7 mouse cellular contexts compared by ENCODE assay signal in genomic region chr13:8870160-8870509, GRCm38 (mm10). TPM values are rescaled to one million over a fixed set of nuclear protein-coding genes. Genes with fewer than 3 reads are reported as not detected.
DNase-seq lines count a peak whose midpoint lies in the region; ATAC-seq and TF ChIP-seq lines count a peak whose summit lies in the region.

No protein-coding gene starts in this region.

- WGBS in thymus, adult 2 months = 1% methylated on average over 9 of the region's 9 CpGs
- WGBS in embryonic facial prominence, embryonic 13.5 days = 5% methylated on average over 9 of the region's 9 CpGs
- WGBS in limb, embryonic 10.5 days = 6% methylated on average over 9 of the region's 9 CpGs
- WGBS in neural tube, embryonic 15.5 days = 5% methylated on average over 9 of the region's 9 CpGs

- ATAC-seq in embryonic facial prominence, embryonic 13.5 days (ENCODE audit: insufficient number of reproducible peaks, insufficient read depth, low FRiP score, low TSS enrichment, low read depth) = no peak
- no peak for ATAC-seq in neural tube, embryonic 15.5 days (ENCODE audit: low FRiP score)

- H3K4me3 ChIP-seq in thymus, adult 2 months (ENCODE audit: control insufficient read depth, insufficient read depth, low read length) = peak overlapping the region; percentile 87
- peak overlapping the region; percentile 83 for H3K4me3 ChIP-seq in embryonic facial prominence, embryonic 13.5 days
- H3K4me3 ChIP-seq in limb, embryonic 10.5 days = peak overlapping the region; percentile 83
- peak overlapping the region; percentile 85 for H3K4me3 ChIP-seq in neural tube, embryonic 15.5 days (replicated peaks)

- TF ChIP-seq CTCF in thymus, adult 2 months (IDR thresholded peaks at IDR 0.05; ENCODE audit: borderline replicate concordance, control insufficient read depth, extremely low read depth, insufficient read depth, low read length, poor library complexity) = no peak

- TF ChIP-seq POLR2A in thymus, adult 2 months (IDR thresholded peaks at IDR 0.05; ENCODE audit: control insufficient read depth, extremely low read depth, insufficient read depth, low read length, poor library complexity) = no peak

- H3K9ac ChIP-seq in embryonic facial prominence, embryonic 13.5 days = peak overlapping the region; percentile 85
- H3K9ac ChIP-seq in neural tube, embryonic 15.5 days (replicated peaks) = peak overlapping the region; percentile 85

- H3K27ac ChIP-seq in thymus, adult 2 months (ENCODE audit: control insufficient read depth, insufficient read depth, low read length) = peak overlapping the region; percentile 98
- peak overlapping the region; percentile 98; the same call in 1 of the 2 replicates for H3K27ac ChIP-seq in embryonic facial prominence, embryonic 13.5 days
- peak overlapping the region; percentile 92 for H3K27ac ChIP-seq in limb, embryonic 10.5 days
- peak overlapping the region; percentile 91 for H3K27ac ChIP-seq in neural tube, embryonic 15.5 days (replicated peaks)

- DNase-seq in thymus, adult 2 months = no peak
- no peak for DNase-seq in thymus, adult 18-20 months
- no peak for DNase-seq in limb, embryonic 10.5 days (ENCODE audit: low spot score)
- DNase-seq in left cerebral cortex, adult 8-10 months (ENCODE audit: low spot score in 2 of 2) = no peak
- no peak for DNase-seq in urinary bladder, postnatal 25 days (ENCODE audit: low spot score)

- 0 out of 2 replicates have a peak, but pooled peaks cover 2% of the 10 kb centered on the region for H3K4me1 ChIP-seq in thymus, adult 2 months (replicated peaks; ENCODE audit: control insufficient read depth, insufficient read depth, low read length)
- peaks cover 8% of the 10 kb centered on the region for H3K4me1 ChIP-seq in embryonic facial prominence, embryonic 13.5 days
- H3K4me1 ChIP-seq in limb, embryonic 10.5 days = peaks cover 13% of the 10 kb centered on the region
- peaks cover 17% of the 10 kb centered on the region for H3K4me1 ChIP-seq in neural tube, embryonic 15.5 days

- H3K9me3 ChIP-seq in embryonic facial prominence, embryonic 13.5 days = no peaks in the 10 kb centered on the region
- H3K9me3 ChIP-seq in limb, embryonic 10.5 days (replicated peaks) = no peaks in the 10 kb centered on the region
- no peaks in the 10 kb centered on the region for H3K9me3 ChIP-seq in neural tube, embryonic 15.5 days (replicated peaks)

- peak overlapping the region; percentile 82 for H3K4me2 ChIP-seq in embryonic facial prominence, embryonic 13.5 days
- peak overlapping the region; percentile 78 for H3K4me2 ChIP-seq in neural tube, embryonic 15.5 days

- H3K36me3 ChIP-seq in thymus, adult 2 months (ENCODE audit: control insufficient read depth, insufficient read depth, low read length) = peaks cover 3% of the 10 kb centered on the region; the same call in 1 of the 2 replicates
- H3K36me3 ChIP-seq in embryonic facial prominence, embryonic 13.5 days = no peaks in the 10 kb centered on the region
- H3K36me3 ChIP-seq in limb, embryonic 10.5 days = peaks cover 11% of the 10 kb centered on the region; the same call in 1 of the 2 replicates
- H3K36me3 ChIP-seq in neural tube, embryonic 15.5 days = no peaks in the 10 kb centered on the region

- no peaks in the 10 kb centered on the region for H3K27me3 ChIP-seq in thymus, adult 2 months (ENCODE audit: control insufficient read depth, insufficient read depth, low read length)
- H3K27me3 ChIP-seq in embryonic facial prominence, embryonic 13.5 days = no peaks in the 10 kb centered on the region
- H3K27me3 ChIP-seq in limb, embryonic 10.5 days (ENCODE audit: low read depth, poor library complexity, severe bottlenecking) = no peaks in the 10 kb centered on the region
- no peaks in the 10 kb centered on the region for H3K27me3 ChIP-seq in neural tube, embryonic 15.5 days (replicated peaks)

RNA-seq across cellular contexts. Expression of gene Wdr37, which starts 1.6 kb away (rescaled TPM):
- polyA plus RNA-seq in thymus, adult 2 months (2012; rRNA removed) = 35.3 and 46.5 TPM in 2 replicates
- polyA plus RNA-seq in embryonic facial prominence, embryonic 13.5 days (2015; fragmentation: Nextera tagmentation; extraction: Ambion mirVana) = 21.3 and 22.1 TPM in 2 replicates
- 21.0 and 25.3 TPM in 2 replicates for polyA plus RNA-seq in limb, embryonic 10.5 days (2016; fragmentation: Nextera tagmentation; extraction: Ambion mirVana)
- 44.5 and 48.2 TPM in 2 replicates for polyA plus RNA-seq in neural tube, embryonic 15.5 days (2015; fragmentation: Nextera tagmentation; extraction: Ambion mirVana)
- 100 to 1,000 TPM in 3 of 4 experiments, 10 to 100 TPM in 1; 98.1 to 116 (median 109) TPM for total RNA-seq in left cerebral cortex, adult 8-10 months (2022)

RNA-seq across cellular contexts. Expression of gene Idi1, which starts 15.2 kb away (rescaled TPM):
- polyA plus RNA-seq in thymus, adult 2 months (2012; rRNA removed) = 11.3 and 12.7 TPM in 2 replicates
- polyA plus RNA-seq in embryonic facial prominence, embryonic 13.5 days (2015; fragmentation: Nextera tagmentation; extraction: Ambion mirVana) = 58.8 and 62.2 TPM in 2 replicates
- polyA plus RNA-seq in limb, embryonic 10.5 days (2016; fragmentation: Nextera tagmentation; extraction: Ambion mirVana) = 112 and 115 TPM in 2 replicates
- polyA plus RNA-seq in neural tube, embryonic 15.5 days (2015; fragmentation: Nextera tagmentation; extraction: Ambion mirVana) = 103 and 107 TPM in 2 replicates
- total RNA-seq in left cerebral cortex, adult 8-10 months (2022) = 10 to 100 TPM; 34.4 to 41.1 (median 37.2) TPM
